9 mouse cellular contexts compared by ENCODE assay signal in genomic region chr5:128552136-128552890, GRCm38 (mm10). TPM values are rescaled to one million over a fixed set of nuclear protein-coding genes. Genes with fewer than 3 reads are reported as not detected.
DNase-seq lines count a peak whose midpoint lies in the region; ATAC-seq and TF ChIP-seq lines count a peak whose summit lies in the region.
"Had no signal": no experiment of that assay in that cellular context is flagged by ENCODE, and none has a peak within 500 bp of the region (broad histone marks: within the 10 kb centered on the region; RNA-seq: fewer than 3 reads in every experiment).

No protein-coding gene starts in this region.

- peak overlapping the region; percentile 35; the same call in 1 of the 2 replicates for H3K9ac ChIP-seq in kidney, embryonic 16.5 days (replicated peaks; ENCODE audit: low read length)
- H3K9ac ChIP-seq in midbrain, embryonic 16.5 days (ENCODE audit: low read depth, low read length): 0 out of 2 replicates have a peak overlapping the region, but pooled peaks have one; percentile 14

- ATAC-seq in kidney, embryonic 16.5 days (ENCODE audit: low FRiP score, low TSS enrichment): no peak
- 0 out of 2 replicates have a peak, but pooled peaks have one; percentile 28 for ATAC-seq in midbrain, embryonic 16.5 days
- ATAC-seq in megakaryocyte-erythroid progenitor cell, adult 5-6 weeks (replicated peaks; ENCODE audit: low FRiP score, low TSS enrichment, poor library complexity, severe bottlenecking): no peak

- H3K4me1 ChIP-seq in kidney, embryonic 16.5 days (ENCODE audit: insufficient read depth, low read length): peaks cover 19% of the 10 kb centered on the region
- no peaks in the 10 kb centered on the region for H3K4me1 ChIP-seq in kidney, adult 2 months (ENCODE audit: control insufficient read depth, insufficient read depth, low read length)
- H3K4me1 ChIP-seq in brown adipose tissue, adult 24 weeks (ENCODE audit: control insufficient read depth, insufficient read depth, insufficient read length, low read length): no peaks in the 10 kb centered on the region
- peaks cover 17% of the 10 kb centered on the region for H3K4me1 ChIP-seq in midbrain, embryonic 16.5 days (ENCODE audit: control insufficient read depth, insufficient read depth, low read length)

- H3K27me3 ChIP-seq in kidney, embryonic 16.5 days (ENCODE audit: insufficient read depth, low read length): peaks cover 14% of the 10 kb centered on the region; the same call in 1 of the 2 replicates
- no peaks in the 10 kb centered on the region for H3K27me3 ChIP-seq in kidney, adult 2 months (replicated peaks; ENCODE audit: control insufficient read depth, insufficient read depth, low read length)
- no peaks in the 10 kb centered on the region for H3K27me3 ChIP-seq in midbrain, embryonic 16.5 days (ENCODE audit: control insufficient read depth, insufficient read depth, low read depth, low read length)

- WGBS in kidney, embryonic 16.5 days: 8% methylated on average over 28 of the region's 28 CpGs
- WGBS in kidney, adult 2 months: 11% methylated on average over 28 of the region's 28 CpGs
- WGBS in midbrain, embryonic 16.5 days: 5% methylated on average over 28 of the region's 28 CpGs

- no peak for DNase-seq in kidney, adult 2 months
- peak; percentile 44 for DNase-seq in forelimb bud, embryonic 11.5 days (ENCODE audit: low read depth, low spot score)
- DNase-seq in thymus, postnatal 14 days: no peak
- DNase-seq in gastrocnemius, postnatal 14 days: no peak

- no peaks in the 10 kb centered on the region for H3K36me3 ChIP-seq in kidney, embryonic 16.5 days (ENCODE audit: insufficient read depth, low read length)
- no peaks in the 10 kb centered on the region for H3K36me3 ChIP-seq in kidney, adult 2 months (ENCODE audit: control insufficient read depth, insufficient read depth, low read length)
- H3K36me3 ChIP-seq in midbrain, embryonic 16.5 days (ENCODE audit: control insufficient read depth, insufficient read depth, low read length): no peaks in the 10 kb centered on the region

- H3K27ac ChIP-seq in kidney, embryonic 16.5 days (ENCODE audit: low read length): no peak overlapping the region
- H3K27ac ChIP-seq in kidney, adult 2 months (ENCODE audit: insufficient read depth, low read depth, low read length): no peak overlapping the region
- H3K27ac ChIP-seq in brown adipose tissue, adult 24 weeks (replicated peaks; ENCODE audit: low read depth, low read length): no peak overlapping the region
- no peak overlapping the region for H3K27ac ChIP-seq in midbrain, embryonic 16.5 days (ENCODE audit: low read length)

- H3K4me2 ChIP-seq in kidney, embryonic 16.5 days (replicated peaks; ENCODE audit: low read depth, low read length): peak overlapping the region; percentile 52
- H3K4me2 ChIP-seq in midbrain, embryonic 16.5 days (ENCODE audit: low read length): peak overlapping the region; percentile 59

- no peaks in the 10 kb centered on the region for H3K9me3 ChIP-seq in kidney, embryonic 16.5 days (ENCODE audit: low read length)
- no peaks in the 10 kb centered on the region for H3K9me3 ChIP-seq in midbrain, embryonic 16.5 days (replicated peaks; ENCODE audit: control insufficient read depth, low read length, poor library complexity, severe bottlenecking)

- H3K4me3 ChIP-seq in kidney, embryonic 16.5 days (ENCODE audit: low read length): peak overlapping the region; percentile 33
- H3K4me3 ChIP-seq in kidney, adult 2 months (ENCODE audit: insufficient read depth, low read depth, low read length): no peak overlapping the region
- H3K4me3 ChIP-seq in brown adipose tissue, adult 24 weeks (ENCODE audit: insufficient read depth, low read depth, low read length): peak overlapping the region; percentile 20; the same call in 1 of the 2 replicates
- peak overlapping the region; percentile 26 for H3K4me3 ChIP-seq in midbrain, embryonic 16.5 days (ENCODE audit: low read depth, low read length)
- H3K4me3 ChIP-seq: myocyte had no signal

- no peak for TF ChIP-seq CTCF in kidney, adult 2 months (conservative IDR thresholded peaks at IDR 0.05; ENCODE audit: insufficient read depth, insufficient read length, low read depth, low read length)

- intact Hi-C loops in gastrocnemius, postnatal 14 days (cut with DNase I; ENCODE audit: low total_unique reads): no loop called here

- no peak for TF ChIP-seq POLR2A in kidney, adult 2 months (IDR thresholded peaks at IDR 0.05; ENCODE audit: low read depth, low read length)

RNA-seq across cellular contexts. Expression of gene Fzd10, which starts 48.3 kb away (rescaled TPM):
- 2.5 and 2.6 TPM in 2 replicates for polyA plus RNA-seq in kidney, embryonic 16.5 days (2015; fragmentation: Nextera tagmentation; extraction: Ambion mirVana)
- polyA plus RNA-seq in kidney, adult 2 months (2012; rRNA removed): 0.19 and 0.20 TPM in 2 replicates
- polyA plus RNA-seq in brown adipose tissue, adult 24 weeks (2012; ENCODE audit: insufficient read depth, insufficient read length, missing spikeins): not detected in 2 replicates
- polyA plus RNA-seq in midbrain, embryonic 16.5 days (2015; fragmentation: Nextera tagmentation; extraction: Ambion mirVana): 4.5 and 5.3 TPM in 2 replicates
- total RNA-seq in gastrocnemius, postnatal 14 days (2021): 1 to 10 TPM; 3.7 to 8.9 TPM
- not detected in 2 replicates for total RNA-seq in megakaryocyte-erythroid progenitor cell, adult 5-6 weeks (2014; fragmentation: Nextera tagmentation)
- not detected in 2 replicates for total RNA-seq in megakaryocyte-erythroid progenitor cell, adult 5-6 weeks (2017)
- polyA plus RNA-seq: myocyte had no signal
